In the genomic region with DNA sequence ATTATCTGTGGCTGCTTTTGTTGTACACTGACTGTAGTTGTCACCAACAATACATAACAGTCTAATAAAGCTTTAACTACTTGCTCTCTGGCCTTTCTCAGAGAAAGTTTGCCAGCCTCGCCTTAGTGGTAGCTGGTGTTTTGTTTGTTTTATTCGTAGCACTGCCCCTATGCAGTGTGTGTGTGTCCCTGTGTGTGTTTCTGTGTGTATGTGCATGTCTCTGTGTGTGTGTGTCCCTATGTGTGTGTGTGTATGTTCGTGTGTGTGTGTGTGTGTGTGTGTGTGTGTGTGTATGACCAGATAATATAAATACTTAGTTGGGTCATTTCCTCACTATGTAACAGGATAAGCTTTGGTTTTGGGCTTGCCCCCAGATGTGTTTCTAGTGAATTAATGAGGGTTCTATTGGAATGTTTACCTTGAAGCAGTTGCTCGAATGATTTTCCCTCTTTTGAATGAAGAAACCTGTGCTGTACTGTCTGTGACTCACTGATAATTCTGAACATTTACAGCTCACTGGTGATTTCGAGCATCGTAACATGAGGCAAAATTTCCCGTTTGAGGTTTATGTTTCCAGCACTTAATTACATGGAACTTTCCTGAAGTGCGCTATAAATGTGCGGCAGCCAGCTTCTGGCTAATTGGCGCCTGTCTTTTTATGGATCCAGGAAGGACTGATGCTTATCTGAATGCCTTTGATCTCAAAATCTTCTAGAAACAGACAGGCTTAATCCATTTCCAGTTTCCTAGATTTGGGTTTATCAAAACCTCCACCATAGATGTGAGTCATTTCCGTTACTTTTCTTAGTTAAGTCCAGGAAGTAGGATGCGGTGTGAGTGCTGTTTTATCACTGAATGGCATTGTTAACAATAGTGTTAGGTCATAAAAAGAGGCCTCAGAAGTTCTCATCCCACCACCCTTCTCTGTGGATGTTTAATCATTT, we compare ENCODE assay signal across 11 mouse cellular contexts.
DNase-seq lines count a peak whose midpoint lies in the region; ATAC-seq and TF ChIP-seq lines count a peak whose summit lies in the region.
"Had no signal": no experiment of that assay in that cellular context is flagged by ENCODE, and none has a peak within 500 bp of the region (broad histone marks: within the 10 kb centered on the region; RNA-seq: fewer than 3 reads in every experiment).

No protein-coding gene starts in this region.

- H3K27ac ChIP-seq in kidney, embryonic 16.5 days (ENCODE audit: low read length): peak overlapping the region; percentile 8; the same call in 1 of the 2 replicates
- H3K27ac ChIP-seq in brown adipose tissue, adult 24 weeks (replicated peaks; ENCODE audit: low read depth, low read length): peak overlapping the region; percentile 83
- H3K27ac ChIP-seq in lung, embryonic 14.5 days (ENCODE audit: low read depth): 0 out of 2 replicates have a peak overlapping the region, but pooled peaks have one; percentile 3
- H3K27ac ChIP-seq in forebrain, postnatal 0 days (ENCODE audit: low read depth, low read length): no peak overlapping the region
- H3K27ac ChIP-seq in hindbrain, embryonic 14.5 days: no peak overlapping the region
- H3K27ac ChIP-seq: embryonic facial prominence, embryonic 12.5 days; limb, embryonic 13.5 days had no signal

- ATAC-seq in kidney, embryonic 16.5 days (ENCODE audit: low FRiP score, low TSS enrichment): 0 out of 2 replicates have a peak, but pooled peaks have one; percentile 26
- ATAC-seq in lung, embryonic 14.5 days (ENCODE audit: insufficient read depth): peak; percentile 47; the same call in 1 of the 2 replicates
- ATAC-seq in forebrain, postnatal 0 days: no peak
- ATAC-seq in hindbrain, embryonic 14.5 days (ENCODE audit: low FRiP score): no peak

- H3K4me2 ChIP-seq in kidney, embryonic 16.5 days (replicated peaks; ENCODE audit: low read depth, low read length): no peak overlapping the region
- no peak overlapping the region for H3K4me2 ChIP-seq in lung, embryonic 14.5 days
- no peak overlapping the region for H3K4me2 ChIP-seq in forebrain, postnatal 0 days (ENCODE audit: low read depth)
- H3K4me2 ChIP-seq in hindbrain, embryonic 14.5 days (replicated peaks): no peak overlapping the region
- H3K4me2 ChIP-seq: embryonic facial prominence, embryonic 12.5 days; limb, embryonic 13.5 days had no signal

- peaks cover 28% of the 10 kb centered on the region for H3K4me1 ChIP-seq in kidney, embryonic 16.5 days (ENCODE audit: insufficient read depth, low read length)
- peaks cover 19% of the 10 kb centered on the region for H3K4me1 ChIP-seq in brown adipose tissue, adult 24 weeks (ENCODE audit: control insufficient read depth, insufficient read depth, insufficient read length, low read length)
- H3K4me1 ChIP-seq in lung, embryonic 14.5 days (ENCODE audit: insufficient read depth): no peaks in the 10 kb centered on the region
- H3K4me1 ChIP-seq in forebrain, postnatal 0 days (ENCODE audit: insufficient read depth): no peaks in the 10 kb centered on the region
- H3K4me1 ChIP-seq in hindbrain, embryonic 14.5 days (replicated peaks; ENCODE audit: control insufficient read depth, insufficient read depth, low read length): no peaks in the 10 kb centered on the region

- H3K27me3 ChIP-seq in kidney, embryonic 16.5 days (ENCODE audit: insufficient read depth, low read length): no peaks in the 10 kb centered on the region
- no peaks in the 10 kb centered on the region for H3K27me3 ChIP-seq in lung, embryonic 14.5 days (ENCODE audit: insufficient read depth, low read length)
- no peaks in the 10 kb centered on the region for H3K27me3 ChIP-seq in forebrain, postnatal 0 days (ENCODE audit: insufficient read depth, low read length)
- no peaks in the 10 kb centered on the region for H3K27me3 ChIP-seq in hindbrain, embryonic 14.5 days (ENCODE audit: control insufficient read depth, insufficient read depth, low read length)
- H3K27me3 ChIP-seq: embryonic facial prominence, embryonic 12.5 days; limb, embryonic 13.5 days had no signal

- H3K9ac ChIP-seq in kidney, embryonic 16.5 days (replicated peaks; ENCODE audit: low read length): no peak overlapping the region
- H3K9ac ChIP-seq in lung, embryonic 14.5 days: no peak overlapping the region
- no peak overlapping the region for H3K9ac ChIP-seq in forebrain, postnatal 0 days
- H3K9ac ChIP-seq in hindbrain, embryonic 14.5 days: no peak overlapping the region
- H3K9ac ChIP-seq: embryonic facial prominence, embryonic 12.5 days; limb, embryonic 13.5 days had no signal

- no peaks in the 10 kb centered on the region for H3K36me3 ChIP-seq in kidney, embryonic 16.5 days (ENCODE audit: insufficient read depth, low read length)
- H3K36me3 ChIP-seq in lung, embryonic 14.5 days (ENCODE audit: insufficient read depth): no peaks in the 10 kb centered on the region
- H3K36me3 ChIP-seq in forebrain, postnatal 0 days (ENCODE audit: insufficient read depth): no peaks in the 10 kb centered on the region
- H3K36me3 ChIP-seq in hindbrain, embryonic 14.5 days (replicated peaks; ENCODE audit: control insufficient read depth, insufficient read depth): no peaks in the 10 kb centered on the region
- H3K36me3 ChIP-seq: embryonic facial prominence, embryonic 12.5 days; limb, embryonic 13.5 days had no signal

- TF ChIP-seq CTCF in lung, embryonic 14.5 days (IDR thresholded peaks at IDR 0.05; ENCODE audit: low read depth): no peak
- TF ChIP-seq CTCF in forebrain, postnatal 0 days (IDR thresholded peaks at IDR 0.05; ENCODE audit: low read depth): no peak

- 23% methylated on average over 12 of the region's 12 CpGs for WGBS in kidney, embryonic 16.5 days
- 45% methylated on average over 12 of the region's 12 CpGs for WGBS in lung, embryonic 14.5 days
- WGBS in forebrain, postnatal 0 days: 72% methylated on average over 12 of the region's 12 CpGs
- 78% methylated on average over 12 of the region's 12 CpGs for whole genome bisulfite sequencing in hindbrain, embryonic 14.5 days

- H3K9me3 ChIP-seq in kidney, embryonic 16.5 days (ENCODE audit: low read length): no peaks in the 10 kb centered on the region
- H3K9me3 ChIP-seq in lung, embryonic 14.5 days (ENCODE audit: low read depth, low read length): no peaks in the 10 kb centered on the region
- H3K9me3 ChIP-seq in forebrain, postnatal 0 days (ENCODE audit: low read length): no peaks in the 10 kb centered on the region
- H3K9me3 ChIP-seq in hindbrain, embryonic 14.5 days (ENCODE audit: control insufficient read depth, low read length): no peaks in the 10 kb centered on the region
- H3K9me3 ChIP-seq: embryonic facial prominence, embryonic 12.5 days; limb, embryonic 13.5 days had no signal

- no peak overlapping the region for H3K4me3 ChIP-seq in kidney, embryonic 16.5 days (ENCODE audit: low read length)
- H3K4me3 ChIP-seq in brown adipose tissue, adult 24 weeks (ENCODE audit: insufficient read depth, low read depth, low read length): no peak overlapping the region
- no peak overlapping the region for H3K4me3 ChIP-seq in lung, embryonic 14.5 days (ENCODE audit: low read depth, low read length)
- no peak overlapping the region for H3K4me3 ChIP-seq in forebrain, postnatal 0 days (ENCODE audit: low read depth, low read length)
- no peak overlapping the region for H3K4me3 ChIP-seq in hindbrain, embryonic 14.5 days (replicated peaks; ENCODE audit: low read length)
- H3K4me3 ChIP-seq: embryonic facial prominence, embryonic 12.5 days; limb, embryonic 13.5 days had no signal

- DNase-seq in adrenal gland, adult 2 months: peak; percentile 7
- DNase-seq in adrenal gland, postnatal 14 days: no peak
- no peak for DNase-seq in kidney, adult 11 months
- peak; percentile 65 for DNase-seq in lung, embryonic 14.5 days
- DNase-seq in forebrain, postnatal 0 days: no peak
- no peak for DNase-seq in hindbrain, embryonic 14.5 days (ENCODE audit: low spot score)
- DNase-seq: cerebellum, adult 8-10 months had no signal

Comparison
In these comparisons a context has a peak if more than half of its experiments do, and no peak if none do; other contexts are left out.
1. DNase-seq: peak in adrenal gland, adult 2 months (single experiment) and lung, embryonic 14.5 days (single experiment); none in adrenal gland, postnatal 14 days (single experiment), kidney, adult 11 months (single experiment), forebrain, postnatal 0 days (single experiment) and hindbrain, embryonic 14.5 days (single experiment).
2. ATAC-seq: peak in kidney, embryonic 16.5 days (single experiment) and lung, embryonic 14.5 days (single experiment); none in forebrain, postnatal 0 days (single experiment) and hindbrain, embryonic 14.5 days (single experiment).
3. H3K27ac ChIP-seq: peak in kidney, embryonic 16.5 days (single experiment), brown adipose tissue, adult 24 weeks (single experiment) and lung, embryonic 14.5 days (single experiment); none in forebrain, postnatal 0 days (single experiment) and hindbrain, embryonic 14.5 days (single experiment).